Mouse (Mus musculus): ENCODE data around the gene Cela2a. TPM values are rescaled to one million over a fixed set of nuclear protein-coding genes. Genes with fewer than 3 reads are reported as not detected.

Cela2a gene
- total and polyA plus RNA-seq, 3 experiments: not detected

DNA sequence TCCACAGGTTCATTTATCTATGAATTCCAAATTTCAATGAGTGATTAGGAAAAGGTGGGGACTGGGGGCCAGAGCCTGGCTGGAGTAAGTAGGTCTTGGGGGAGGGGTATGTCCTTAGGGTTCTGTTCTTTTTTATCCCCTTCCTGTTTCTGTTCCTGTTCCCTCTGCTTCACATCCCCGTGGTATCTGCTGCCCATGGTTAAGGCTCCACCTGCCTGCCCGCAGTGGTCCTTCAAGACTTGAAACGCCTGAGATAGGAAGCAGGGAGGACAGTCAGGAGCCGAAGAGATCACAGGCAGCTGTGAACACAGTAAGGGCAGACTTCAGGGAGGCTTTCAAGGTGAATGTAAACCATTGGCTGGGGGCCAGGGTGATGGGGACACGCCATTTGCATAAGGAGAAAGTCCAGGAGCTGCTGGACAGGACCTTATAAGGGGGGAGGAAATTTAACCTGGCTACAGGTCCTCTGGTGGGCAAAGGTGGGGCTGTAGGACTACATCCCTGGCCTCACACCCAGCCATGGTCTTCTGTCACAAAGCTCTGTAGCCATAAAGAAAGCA is 8.7 kb upstream of the Cela2a start:
- ATAC-seq (ENCODE audit: extremely low read depth, insufficient number of reproducible peaks, low FRiP score, poor library complexity, severe bottlenecking) (no peak), DNase-seq (ENCODE audit: low spot score) (no peak)
- Histone ChIP-seq H3K27me3 (ENCODE audit: insufficient read depth, low read length) (peaks cover 10% of the 10 kb centered on the region), H3K36me3 (replicated peaks) (no peaks in the 10 kb centered on the region), H3K4me1 (ENCODE audit: insufficient read depth, low read depth, low read length) (no peaks in the 10 kb centered on the region; the same call in 1 of the 2 replicates), H3K4me3 (ENCODE audit: low read depth, low read length) (no peak overlapping the region), H3K9me3 (replicated peaks) (no peaks in the 10 kb centered on the region)
- TF ChIP-seq GATA2 (IDR thresholded peaks at IDR 0.05; ENCODE audit: borderline replicate concordance, low read depth, low read length) (no peak), POLR2AphosphoS5 (IDR thresholded peaks at IDR 0.05; ENCODE audit: insufficient replicate concordance, low read depth, low read length) (no peak), GATA1 (IDR thresholded peaks at IDR 0.05; ENCODE audit: borderline replicate concordance, low read length) (no peak), TAL1 (conservative IDR thresholded peaks at IDR 0.05; ENCODE audit: low read depth, low read length) (no peak), CTCF (IDR thresholded peaks at IDR 0.05; ENCODE audit: low read depth, low read length) (no peak)

DNA sequence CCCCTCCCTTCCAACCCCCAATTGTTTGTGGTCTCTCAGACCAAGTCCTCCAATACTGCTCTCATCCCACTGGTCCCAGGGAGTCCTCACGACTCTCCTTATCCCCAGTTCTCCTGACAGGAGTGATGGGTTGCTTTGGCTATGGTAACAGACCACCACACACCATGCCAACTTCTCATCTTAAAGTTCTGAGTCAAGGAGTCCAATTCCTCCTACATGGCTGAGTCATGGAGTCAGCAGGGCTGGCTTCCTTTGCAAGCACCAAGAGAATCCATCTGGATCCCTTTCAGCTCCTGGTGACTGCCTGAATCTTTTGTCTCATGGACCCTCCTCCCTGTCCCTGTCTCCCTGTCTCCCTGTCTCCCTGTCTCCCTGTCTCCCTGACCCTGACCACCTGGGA is 8.0 kb upstream of the Cela2a start:
- DNase-seq (ENCODE audit: low spot score) (no peak), ATAC-seq (ENCODE audit: extremely low read depth, insufficient number of reproducible peaks, low FRiP score, poor library complexity, severe bottlenecking) (no peak)
- Histone ChIP-seq H3K4me3 (ENCODE audit: low read depth, low read length) (no peak overlapping the region), H3K36me3 (replicated peaks) (no peaks in the 10 kb centered on the region), H3K9me3 (replicated peaks) (no peaks in the 10 kb centered on the region), H3K4me1 (ENCODE audit: insufficient read depth, low read depth, low read length) (no peaks in the 10 kb centered on the region; the same call in 1 of the 2 replicates), H3K27me3 (ENCODE audit: insufficient read depth, low read length) (peaks cover 10% of the 10 kb centered on the region)
- TF ChIP-seq GATA1 (IDR thresholded peaks at IDR 0.05; ENCODE audit: borderline replicate concordance, low read length) (no peak), GATA2 (IDR thresholded peaks at IDR 0.05; ENCODE audit: borderline replicate concordance, low read depth, low read length) (no peak), POLR2AphosphoS5 (IDR thresholded peaks at IDR 0.05; ENCODE audit: insufficient replicate concordance, low read depth, low read length) (no peak), CTCF (IDR thresholded peaks at IDR 0.05; ENCODE audit: low read depth, low read length) (no peak)

DNA sequence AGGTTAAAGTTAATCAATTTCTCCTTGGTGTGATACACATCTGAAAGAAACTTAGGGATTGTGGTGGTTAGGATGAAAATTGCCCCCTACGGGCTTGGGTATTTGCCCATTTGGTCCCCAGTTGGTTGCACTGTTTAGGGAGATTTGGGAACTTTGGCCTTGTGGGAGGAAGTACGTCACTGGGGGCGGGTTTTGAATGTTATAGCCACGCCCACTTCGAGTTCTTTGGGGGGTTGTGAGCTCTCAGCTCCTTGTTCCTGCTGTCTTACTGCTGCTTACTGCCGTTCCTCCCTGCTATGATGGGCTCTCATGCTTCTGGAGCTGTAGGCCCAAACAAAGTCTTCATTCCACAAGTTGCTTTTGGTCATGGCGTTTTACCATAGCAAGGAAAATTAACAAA is 5.4 kb upstream of the Cela2a start:
- TF ChIP-seq POLR2AphosphoS5 (IDR thresholded peaks at IDR 0.05; ENCODE audit: insufficient replicate concordance, low read depth, low read length): no peak
- no peak for TF ChIP-seq GATA2 (IDR thresholded peaks at IDR 0.05; ENCODE audit: borderline replicate concordance, low read depth, low read length)
- TF ChIP-seq CTCF (IDR thresholded peaks at IDR 0.05; ENCODE audit: low read depth, low read length): no peak
- no peak for TF ChIP-seq TAL1 (conservative IDR thresholded peaks at IDR 0.05; ENCODE audit: low read depth, low read length)
- no peak for TF ChIP-seq GATA1 (IDR thresholded peaks at IDR 0.05; ENCODE audit: borderline replicate concordance, low read length)
- H3K27me3 ChIP-seq (ENCODE audit: insufficient read depth, low read length): peaks cover 17% of the 10 kb centered on the region
- no peak overlapping the region for H3K4me3 ChIP-seq (ENCODE audit: low read depth, low read length)
- ATAC-seq (ENCODE audit: extremely low read depth, insufficient number of reproducible peaks, low FRiP score, poor library complexity, severe bottlenecking) (no peak), DNase-seq (ENCODE audit: low spot score) (no peak)
- no peaks in the 10 kb centered on the region; the same call in 1 of the 2 replicates for H3K4me1 ChIP-seq (ENCODE audit: insufficient read depth, low read depth, low read length)
- no peaks in the 10 kb centered on the region for H3K9me3 ChIP-seq (replicated peaks)
- H3K36me3 ChIP-seq (replicated peaks): no peaks in the 10 kb centered on the region

DNA sequence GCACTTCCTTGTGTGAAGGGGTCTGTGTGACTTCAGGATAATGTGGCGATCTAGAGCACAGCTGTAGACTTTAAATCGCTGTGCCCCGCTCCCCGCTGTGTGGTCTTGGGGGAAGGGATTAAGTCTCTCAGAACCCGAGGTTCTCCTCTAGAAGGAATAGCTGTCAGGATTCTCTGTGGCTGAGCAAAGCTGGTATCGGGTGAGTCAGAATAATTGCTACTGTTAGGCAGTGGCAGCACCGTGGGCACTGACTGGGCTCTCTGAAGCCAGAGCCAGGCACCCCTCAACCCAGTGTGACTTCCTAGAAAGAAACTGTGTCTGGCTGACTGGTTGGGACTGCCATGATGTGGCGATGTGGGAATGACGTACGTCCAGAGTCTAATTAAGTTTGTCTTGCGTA is 4.4 kb upstream of the Cela2a start:
- Histone ChIP-seq H3K27me3 (ENCODE audit: insufficient read depth, low read length) (peaks cover 22% of the 10 kb centered on the region), H3K4me1 (ENCODE audit: insufficient read depth, low read depth, low read length) (no peaks in the 10 kb centered on the region; the same call in 1 of the 2 replicates), H3K4me3 (ENCODE audit: low read depth, low read length) (no peak overlapping the region), H3K36me3 (replicated peaks) (no peaks in the 10 kb centered on the region), H3K9me3 (replicated peaks) (no peaks in the 10 kb centered on the region)
- ATAC-seq (ENCODE audit: extremely low read depth, insufficient number of reproducible peaks, low FRiP score, poor library complexity, severe bottlenecking): no peak
- TF ChIP-seq GATA2 (IDR thresholded peaks at IDR 0.05; ENCODE audit: borderline replicate concordance, low read depth, low read length) (no peak), CTCF (IDR thresholded peaks at IDR 0.05; ENCODE audit: low read depth, low read length) (no peak), POLR2AphosphoS5 (IDR thresholded peaks at IDR 0.05; ENCODE audit: insufficient replicate concordance, low read depth, low read length) (no peak), TAL1 (conservative IDR thresholded peaks at IDR 0.05; ENCODE audit: low read depth, low read length) (no peak), GATA1 (IDR thresholded peaks at IDR 0.05; ENCODE audit: borderline replicate concordance, low read length) (no peak)
- no peak for DNase-seq (ENCODE audit: low spot score)

DNA sequence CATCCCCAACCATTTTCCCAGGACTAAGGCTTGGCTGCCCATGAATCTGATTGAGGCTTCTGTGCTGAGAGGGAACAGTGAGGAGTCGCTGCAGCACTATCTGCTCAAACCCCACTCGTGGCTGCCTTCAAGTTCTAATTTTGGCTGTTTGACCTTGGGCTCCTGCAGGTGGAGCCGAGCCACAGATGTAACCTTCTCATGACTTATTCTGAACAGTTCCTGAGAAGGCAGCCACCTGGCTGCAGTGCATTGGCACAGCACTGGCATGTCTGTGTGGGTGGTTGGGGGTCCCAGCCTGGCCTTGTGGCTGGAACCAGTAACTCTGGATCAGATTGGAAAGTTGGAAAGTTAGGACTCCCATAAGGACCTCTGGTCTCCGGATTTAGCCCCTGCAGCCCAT is 2.2 kb upstream of the Cela2a start:
- no peaks in the 10 kb centered on the region for H3K36me3 ChIP-seq (replicated peaks)
- H3K27me3 ChIP-seq (ENCODE audit: insufficient read depth, low read length): peaks cover 19% of the 10 kb centered on the region
- TF ChIP-seq TAL1 (conservative IDR thresholded peaks at IDR 0.05; ENCODE audit: low read depth, low read length) (no peak), POLR2AphosphoS5 (IDR thresholded peaks at IDR 0.05; ENCODE audit: insufficient replicate concordance, low read depth, low read length) (no peak), GATA1 (IDR thresholded peaks at IDR 0.05; ENCODE audit: borderline replicate concordance, low read length) (no peak), CTCF (IDR thresholded peaks at IDR 0.05; ENCODE audit: low read depth, low read length) (no peak), GATA2 (IDR thresholded peaks at IDR 0.05; ENCODE audit: borderline replicate concordance, low read depth, low read length) (no peak)
- H3K4me3 ChIP-seq (ENCODE audit: low read depth, low read length): no peak overlapping the region
- no peak for ATAC-seq (ENCODE audit: extremely low read depth, insufficient number of reproducible peaks, low FRiP score, poor library complexity, severe bottlenecking)
- DNase-seq (ENCODE audit: low spot score): no peak
- no peaks in the 10 kb centered on the region for H3K9me3 ChIP-seq (replicated peaks)
- no peaks in the 10 kb centered on the region; the same call in 1 of the 2 replicates for H3K4me1 ChIP-seq (ENCODE audit: insufficient read depth, low read depth, low read length)

DNA sequence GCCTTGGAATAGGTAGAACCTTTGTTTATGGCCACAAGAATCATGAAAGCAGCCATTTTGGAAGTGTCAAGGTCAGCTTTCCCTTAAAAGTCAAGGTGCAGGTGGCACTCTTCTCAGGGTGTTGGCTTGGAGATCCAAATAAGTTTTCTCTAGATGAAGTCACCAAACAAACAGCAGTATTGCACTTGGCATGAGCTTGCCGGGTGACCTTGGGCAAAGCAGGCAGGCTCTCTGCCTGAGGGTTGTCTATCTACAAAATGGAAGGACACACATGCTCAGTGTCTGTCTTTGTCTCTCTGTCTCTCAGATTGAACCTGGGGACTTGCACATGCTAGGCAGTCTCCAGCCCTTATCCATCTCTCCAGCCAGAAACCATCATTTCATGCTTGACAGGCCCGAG is 1.4 kb upstream of the Cela2a start:
- TF ChIP-seq POLR2AphosphoS5 (IDR thresholded peaks at IDR 0.05; ENCODE audit: insufficient replicate concordance, low read depth, low read length) (no peak), CTCF (IDR thresholded peaks at IDR 0.05; ENCODE audit: low read depth, low read length) (no peak), TAL1 (conservative IDR thresholded peaks at IDR 0.05; ENCODE audit: low read depth, low read length) (no peak), GATA2 (IDR thresholded peaks at IDR 0.05; ENCODE audit: borderline replicate concordance, low read depth, low read length) (no peak), GATA1 (IDR thresholded peaks at IDR 0.05; ENCODE audit: borderline replicate concordance, low read length) (no peak)

More for the DNA sequence above, 1.4 kb upstream of the Cela2a start:
- no peak for ATAC-seq (ENCODE audit: extremely low read depth, insufficient number of reproducible peaks, low FRiP score, poor library complexity, severe bottlenecking)
- Histone ChIP-seq H3K27me3 (ENCODE audit: insufficient read depth, low read length) (peaks cover 17% of the 10 kb centered on the region), H3K4me3 (ENCODE audit: low read depth, low read length) (no peak overlapping the region), H3K9me3 (replicated peaks) (no peaks in the 10 kb centered on the region), H3K36me3 (replicated peaks) (no peaks in the 10 kb centered on the region), H3K4me1 (ENCODE audit: insufficient read depth, low read depth, low read length) (peaks cover 5% of the 10 kb centered on the region)
- DNase-seq (ENCODE audit: low spot score): no peak
